Mouse (Mus musculus) right cerebral cortex, postnatal 10 days (tissue): Measurements from ENCODE around the gene B230118H07Rik.
A peak's percentile ranks its signal among the peaks of the same experiment; 100 is the strongest.

ENCODE experiments used
- DNase-seq, 2 experiments: peaks; one replicate each; pipeline ENCODE4 v3.0.0; 2021; ENCODE audit warnings: low spot score in 2 of 2

The B230118H07Rik gene

GRCm38 (mm10) chr2:101638979-101639839 is 10.1 kb downstream of the B230118H07Rik start:
- no peak for DNase-seq

- peak; percentile 88 to 96 for DNase-seq
These were observed 20.8 kb downstream of the B230118H07Rik start for GRCm38 (mm10) chr2:101628297-101629236.

- no peak for DNase-seq
These were observed 22.1 kb downstream of the B230118H07Rik start for GRCm38 (mm10) chr2:101627227-101627626.

- DNase-seq: no peak
These were observed 24.8 kb downstream of the B230118H07Rik start, which contains the start of gene Rag2 for GRCm38 (mm10) chr2:101624526-101624925. Gene Rag2, plus strand, starts transcription at chr2:101624718.

- DNase-seq: no peak
These were observed 25.3 kb downstream of the B230118H07Rik start for GRCm38 (mm10) chr2:101624011-101624410.

- DNase-seq: no peak
These were observed 26.3 kb downstream of the B230118H07Rik start for GRCm38 (mm10) chr2:101623042-101623441.

GRCm38 (mm10) chr2:101621611-101622010 is 27.7 kb downstream of the B230118H07Rik start:
- no peak for DNase-seq

GRCm38 (mm10) chr2:101620899-101621298 is 28.4 kb downstream of the B230118H07Rik start:
- DNase-seq: no peak

- DNase-seq: no peak
These were observed 31.0 kb downstream of the B230118H07Rik start for GRCm38 (mm10) chr2:101618373-101618772.

- DNase-seq: no peak
These were observed 33.6 kb downstream of the B230118H07Rik start for GRCm38 (mm10) chr2:101615464-101616305.

- no peak for DNase-seq
These were observed 38.5 kb downstream of the B230118H07Rik start for GRCm38 (mm10) chr2:101610861-101611260.

GRCm38 (mm10) chr2:101608232-101608894 is 41.0 kb downstream of the B230118H07Rik start:
- no peak for DNase-seq

- DNase-seq: no peak
These were observed 46.2 kb downstream of the B230118H07Rik start for GRCm38 (mm10) chr2:101603099-101603498.

GRCm38 (mm10) chr2:101600703-101601102 is 48.6 kb downstream of the B230118H07Rik start:
- peak; percentile 69 to 72 for DNase-seq

GRCm38 (mm10) chr2:101598190-101599181 is 50.8 kb downstream of the B230118H07Rik start:
- DNase-seq: peak in 1 of 2 experiments; percentile 43

GRCm38 (mm10) chr2:101597186-101597585 is 52.1 kb downstream of the B230118H07Rik start:
- DNase-seq: no peak

GRCm38 (mm10) chr2:101594681-101595080 is 54.7 kb downstream of the B230118H07Rik start:
- no peak for DNase-seq

GRCm38 (mm10) chr2:101592886-101593285 is 56.4 kb downstream of the B230118H07Rik start:
- DNase-seq: no peak
